Mouse (Mus musculus): ENCODE results near the gene Mybph.

GRCm38 (mm10) chr1:134210179-134210755 is 17.0 kb downstream of the Mybph start:
- TF ChIP-seq CTCF (IDR thresholded peaks at IDR 0.05 in 2 of 3, conservative IDR thresholded peaks at IDR 0.05 in 1 of 3; ENCODE audit: control insufficient read depth in 1 of 3, insufficient read depth in 1 of 3, low read depth in 2 of 3, low read length in 3 of 3, poor library complexity in 1 of 3, severe bottlenecking in 1 of 3) = no peak
- TF ChIP-seq SMC3 (IDR thresholded peaks at IDR 0.05; ENCODE audit: low read depth, low read length) = no peak
- TF ChIP-seq NRF1 (IDR thresholded peaks at IDR 0.05; ENCODE audit: insufficient read depth, low read depth, low read length, poor library complexity, severe bottlenecking) = no peak
- no peak for TF ChIP-seq USF2 (IDR thresholded peaks at IDR 0.05; ENCODE audit: borderline replicate concordance in 1 of 2, insufficient read depth in 1 of 2, low read depth in 1 of 2, low read length in 2 of 2)
- no peak for TF ChIP-seq TAL1 (IDR thresholded peaks at IDR 0.05; ENCODE audit: low read length)
- TF ChIP-seq MAFK (IDR thresholded peaks at IDR 0.05; ENCODE audit: borderline replicate concordance, low read depth, low read length) = no peak
- TF ChIP-seq HCFC1 (IDR thresholded peaks at IDR 0.05; ENCODE audit: low read depth, low read length) = no peak
- TF ChIP-seq POLR2A (IDR thresholded peaks at IDR 0.05; ENCODE audit: control insufficient read depth in 1 of 2, insufficient read depth in 1 of 2, low read depth in 1 of 2, low read length in 2 of 2, poor library complexity in 1 of 2) = no peak
- no peak for TF ChIP-seq MXI1 (IDR thresholded peaks at IDR 0.05; ENCODE audit: low read depth, low read length)
- TF ChIP-seq EP300 (IDR thresholded peaks at IDR 0.05; ENCODE audit: low read depth in 1 of 2, low read length in 2 of 2) = no peak
- TF ChIP-seq GATA1 (IDR thresholded peaks at IDR 0.05; ENCODE audit: low read depth, low read length) = no peak
- TF ChIP-seq SIN3A (IDR thresholded peaks at IDR 0.05; ENCODE audit: low read length) = no peak
